Mouse (Mus musculus) brain, embryonic 14.5 days (tissue): ENCODE measurements at regions not wholly inside any gene's neighbourhood (a gene's known extent, or its start where the extent isn't known, plus 50 kb on each side); places are given as distances from the start of the nearest gene placed in this dataset.

Experiments used
- CTCF ChIP-seq: fragments of 200-500 bp; IDR thresholded peaks from 2 replicates; pipeline ENCODE4 v1.5.1; 2012; ENCODE audit warnings: inconsistent platforms, mild to moderate bottlenecking, moderate library complexity, borderline replicate concordance; ENCODE audit not compliant: insufficient read depth, insufficient read length; ENCODE audit errors: extremely low read depth
- POLR2A ChIP-seq: fragments of 200-500 bp; IDR thresholded peaks from 2 replicates; pipeline ENCODE4 v1.6.1; 2012; ENCODE audit warnings: mild to moderate bottlenecking, inconsistent platforms, borderline replicate concordance; ENCODE audit not compliant: poor library complexity, insufficient read depth, insufficient read length, severe bottlenecking; ENCODE audit errors: extremely low read depth

DNA sequence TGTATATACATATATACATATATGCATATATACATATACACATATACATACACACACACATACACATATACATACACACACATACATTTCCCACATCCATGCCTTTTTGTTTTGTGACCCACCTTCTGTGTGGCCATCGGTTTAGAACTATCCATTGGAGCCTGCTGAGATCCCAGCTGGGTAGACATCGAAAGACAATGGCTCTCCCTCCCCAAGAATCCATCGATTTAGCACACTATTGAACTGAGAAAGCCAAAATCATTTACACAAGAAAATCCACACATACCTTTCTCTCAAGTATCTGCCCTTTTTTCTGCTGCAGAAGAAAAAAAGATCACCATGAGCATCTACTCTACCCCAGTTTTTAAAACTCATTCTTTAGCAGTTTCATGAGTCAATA, 182.8 kb downstream of the Gsdmc2 start:
- TF ChIP-seq CTCF = no peak
- TF ChIP-seq POLR2A = no peak
